Mouse (Mus musculus): ENCODE measurements around the gene Eif2ak2.

Gene Eif2ak2

DNA sequence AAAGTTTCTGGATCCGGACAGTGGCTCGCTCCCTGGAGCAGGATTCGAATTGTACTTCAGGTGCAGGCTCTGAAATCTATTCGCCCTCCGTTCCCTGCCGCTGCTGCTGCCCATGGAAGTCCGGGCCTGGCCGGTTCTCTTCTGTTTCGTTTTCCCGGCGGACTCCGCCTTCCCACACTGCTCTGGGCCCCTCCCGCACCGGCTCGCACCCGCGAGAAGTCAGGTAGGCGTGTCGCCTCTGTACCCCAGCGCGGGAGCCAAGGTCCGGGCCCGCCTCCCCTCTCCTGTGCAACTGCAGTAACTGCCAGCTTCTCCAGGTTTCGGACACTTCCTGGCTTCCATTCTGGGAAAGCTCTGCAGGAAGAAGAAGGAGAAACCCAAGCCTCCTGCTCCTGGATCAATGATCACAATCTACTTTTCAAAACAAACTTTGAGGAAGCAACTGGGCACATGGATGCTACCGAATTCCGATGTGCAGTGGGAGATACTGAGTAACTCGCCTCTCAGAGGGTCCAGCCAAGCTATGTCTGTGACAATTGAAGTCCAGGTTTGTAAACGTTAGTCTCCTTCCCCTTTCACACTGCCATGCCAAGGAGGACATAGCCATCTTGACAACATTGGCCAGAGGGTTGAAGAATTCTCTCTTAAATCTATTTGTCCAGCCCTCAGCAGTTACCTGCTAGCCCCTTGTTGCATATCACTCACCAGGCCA is at the start of gene Eif2ak2:
Gene Eif2ak2 (minus strand): TSS at position 173 of the 712 bp plus-strand sequence.
- peak; percentile 76 for DNase-seq

DNA sequence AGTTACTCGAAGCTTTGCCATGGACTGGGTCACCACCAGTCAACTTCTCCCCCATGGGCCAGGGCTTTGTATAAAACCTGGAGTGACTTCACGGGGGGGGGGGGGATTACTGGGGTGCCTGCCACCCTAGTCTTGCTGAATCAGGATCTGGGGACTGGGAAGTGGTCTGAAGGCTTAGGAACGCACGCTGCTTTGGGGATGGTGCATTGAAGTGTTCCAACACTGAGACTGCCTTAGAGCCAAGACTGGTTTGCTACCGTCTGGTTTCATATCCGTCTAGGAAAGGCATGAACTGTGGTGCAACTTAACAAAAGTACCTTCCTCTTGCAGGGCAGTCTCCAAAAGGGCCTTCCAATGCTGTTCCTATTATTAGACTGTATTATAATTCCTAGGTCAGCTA is 35.3 kb upstream of the Eif2ak2 start:
- DNase-seq = no peak

DNA sequence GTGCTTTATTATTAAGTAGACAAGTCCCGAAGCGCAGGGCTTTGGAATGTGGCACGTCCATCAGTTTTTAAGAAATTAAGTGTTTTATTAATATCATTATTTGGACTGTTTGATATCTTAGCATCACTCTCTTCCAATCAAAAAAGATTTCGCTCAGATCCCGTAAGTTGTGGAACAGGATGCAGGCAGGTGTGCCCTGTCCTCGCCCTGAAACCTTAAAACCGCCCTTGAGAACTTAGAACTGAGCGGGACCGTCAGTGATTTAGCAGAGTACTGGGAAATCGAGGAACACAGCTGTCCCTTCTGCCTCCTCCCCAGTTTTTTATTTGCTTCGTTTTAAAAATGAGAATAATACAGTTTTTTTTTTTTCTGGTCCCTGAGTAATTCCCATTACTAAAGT is 34.5 kb upstream of the Eif2ak2 start:
- DNase-seq = no peak

DNA sequence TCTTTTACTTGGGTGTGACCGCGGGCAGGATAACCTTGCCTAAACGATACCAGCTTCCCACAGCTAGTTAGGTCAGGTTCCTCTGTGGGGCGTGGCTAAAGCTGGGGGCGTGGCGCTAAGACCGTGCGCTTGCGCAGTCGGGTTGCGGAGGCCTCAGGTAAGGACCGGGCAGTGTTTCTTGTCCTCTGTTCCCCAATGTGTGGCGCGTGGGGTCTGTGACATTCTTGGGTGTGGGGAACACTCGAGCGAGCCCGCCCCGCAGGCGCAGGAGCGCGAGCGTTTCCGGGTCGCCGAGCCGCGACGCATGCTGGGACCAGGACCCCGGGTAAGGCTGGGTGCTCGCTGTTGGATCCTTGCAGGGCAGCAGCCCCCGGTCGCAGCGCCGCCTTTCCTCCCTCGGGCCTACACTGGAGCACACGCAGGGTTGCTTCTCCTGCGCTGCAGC is 34.0 kb upstream of the Eif2ak2 start, which contains the start of gene Cebpzos:
Gene Cebpzos (plus strand): TSS at position 132 of the 445 bp plus-strand sequence.
- DNase-seq = peak; percentile 93

DNA sequence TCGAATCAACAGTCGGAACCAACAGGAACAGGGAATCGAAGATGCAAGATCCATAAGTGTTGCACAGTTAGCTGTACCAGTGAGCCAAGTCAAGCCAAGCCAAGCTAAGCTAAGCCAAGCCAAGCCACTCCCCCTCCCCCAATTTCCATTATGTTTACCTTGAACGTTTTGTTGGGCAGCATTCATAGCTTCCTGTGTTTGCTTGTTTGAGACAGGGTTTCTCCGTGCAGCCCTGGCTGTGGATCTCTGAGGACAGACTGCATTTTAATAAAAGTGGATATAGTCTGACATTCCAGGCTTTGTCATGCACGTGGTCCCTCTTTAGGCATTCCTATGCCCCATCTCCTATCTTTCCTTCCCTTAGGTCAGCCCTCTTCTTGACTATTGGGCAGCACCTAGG is 33.4 kb upstream of the Eif2ak2 start:
- no peak for DNase-seq

DNA sequence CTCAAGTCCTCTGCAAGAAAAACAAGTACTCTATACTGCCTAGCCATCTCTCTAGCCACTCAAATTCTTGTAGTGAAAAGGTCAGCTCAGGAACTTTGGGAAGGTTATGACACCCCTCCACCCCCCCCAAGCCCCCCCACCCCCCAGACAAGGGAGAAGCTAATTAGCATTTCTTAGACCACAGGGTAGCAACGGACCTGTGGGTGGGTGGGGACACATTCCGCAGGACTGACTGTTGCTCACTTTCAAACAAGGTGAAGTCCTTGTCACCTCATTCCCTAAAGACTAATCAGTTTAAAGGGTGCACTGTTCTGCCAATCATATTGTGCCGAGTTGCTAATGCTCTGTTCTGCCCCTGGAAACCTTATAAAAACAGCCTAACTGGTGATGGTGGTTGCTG is 31.5 kb upstream of the Eif2ak2 start:
- no peak for DNase-seq

DNA sequence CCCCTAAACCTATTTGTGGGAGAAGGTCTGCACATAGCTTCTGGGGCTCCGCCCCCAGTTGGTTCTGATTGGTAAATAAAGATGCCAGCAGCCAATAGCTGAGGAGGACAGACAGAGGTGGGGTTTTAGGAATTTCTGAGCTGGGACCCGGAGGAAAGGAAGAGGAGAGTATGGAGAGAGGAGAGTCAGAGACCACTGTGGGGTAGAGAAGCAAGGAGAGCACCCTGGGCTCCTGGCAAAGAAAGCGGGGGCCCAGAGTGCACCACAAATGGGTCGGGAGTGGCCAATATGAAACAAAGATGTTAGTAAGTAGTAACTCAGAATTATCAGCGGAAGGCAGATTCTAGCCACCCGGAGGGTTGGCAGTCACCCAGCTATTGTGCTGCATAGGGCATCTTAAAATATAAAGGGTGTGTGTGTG is 30.5 kb upstream of the Eif2ak2 start:
- DNase-seq = peak; percentile 43

DNA sequence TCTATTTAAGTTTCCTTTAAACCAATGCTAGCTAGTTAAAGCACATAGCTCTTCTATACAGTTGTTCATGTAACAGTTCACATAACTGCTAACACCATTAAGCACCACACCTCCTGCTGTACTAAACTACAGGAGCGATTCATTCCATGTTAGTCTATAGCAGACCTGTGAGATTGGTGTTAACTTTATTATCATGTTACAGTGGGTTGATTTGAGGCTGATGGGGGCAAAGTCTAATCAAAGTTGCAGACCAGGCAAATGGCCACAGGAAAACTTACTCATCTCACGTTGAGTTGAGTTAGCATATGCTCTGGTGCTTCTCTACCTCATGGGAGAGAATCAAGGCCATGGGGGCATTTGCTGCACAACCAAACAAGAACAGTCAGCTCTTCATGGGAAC is 27.0 kb upstream of the Eif2ak2 start:
- DNase-seq = no peak

DNA sequence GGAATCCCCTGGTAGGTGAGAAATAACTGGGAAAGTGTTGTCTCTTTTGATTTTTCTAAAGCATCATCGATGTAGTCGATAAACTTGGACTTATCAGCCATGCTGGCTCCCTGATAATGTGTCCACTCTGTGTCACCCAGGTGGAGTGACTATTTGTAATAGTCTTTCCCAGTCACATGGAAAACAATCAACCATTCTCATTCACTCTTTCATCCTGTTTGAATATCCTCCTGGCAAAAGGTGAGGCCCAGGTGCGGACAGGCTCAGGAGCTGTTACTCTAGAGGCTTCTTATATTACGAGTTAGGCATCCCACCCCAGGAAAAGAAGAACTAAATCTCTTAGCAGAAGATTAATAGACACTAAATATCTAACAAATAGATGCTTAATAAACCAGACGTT is 24.5 kb upstream of the Eif2ak2 start, which contains the start of gene Sult6b1:
Gene Sult6b1 (minus strand): TSS at position 101 of the 400 bp plus-strand sequence.
- DNase-seq = no peak

DNA sequence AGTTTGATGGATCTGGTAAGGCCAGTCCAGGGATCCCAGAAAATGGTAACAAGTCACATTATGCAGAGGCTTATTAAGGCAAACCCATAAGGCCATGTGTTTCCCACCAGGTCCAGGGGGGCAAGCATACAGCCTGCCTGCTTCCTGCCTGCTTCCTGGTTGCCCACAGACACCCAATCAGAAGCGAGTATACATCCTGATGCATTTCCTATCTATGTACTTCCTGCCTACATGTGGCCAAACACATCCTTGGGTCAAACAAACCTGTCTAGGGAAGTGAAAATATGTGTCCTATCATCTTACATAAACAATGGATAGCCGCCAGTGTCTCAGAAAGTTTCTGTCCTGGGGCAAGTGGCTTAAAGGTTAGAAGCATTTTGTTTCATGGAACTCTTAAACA is 20.8 kb upstream of the Eif2ak2 start:
- no peak for DNase-seq

DNA sequence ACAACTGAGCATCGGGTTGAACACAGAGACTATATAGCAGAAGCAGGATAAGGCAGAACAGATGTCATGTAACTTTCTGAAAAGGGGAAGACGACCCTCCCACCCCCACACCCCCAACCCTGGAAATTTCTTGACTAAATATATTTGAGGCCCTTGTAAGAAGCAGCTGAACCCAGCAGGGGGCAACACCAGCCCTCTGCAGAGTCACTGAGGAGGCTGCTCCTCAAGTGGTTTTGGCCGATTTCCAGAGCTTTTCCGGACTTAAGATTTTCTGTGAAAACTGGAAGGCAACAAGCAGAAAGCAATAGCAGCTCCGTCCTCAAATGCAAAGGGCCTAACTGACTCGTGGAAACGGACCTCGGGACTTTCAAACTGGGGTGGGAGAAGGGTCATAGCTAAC is 13.0 kb upstream of the Eif2ak2 start:
- peak; percentile 35 for DNase-seq

DNA sequence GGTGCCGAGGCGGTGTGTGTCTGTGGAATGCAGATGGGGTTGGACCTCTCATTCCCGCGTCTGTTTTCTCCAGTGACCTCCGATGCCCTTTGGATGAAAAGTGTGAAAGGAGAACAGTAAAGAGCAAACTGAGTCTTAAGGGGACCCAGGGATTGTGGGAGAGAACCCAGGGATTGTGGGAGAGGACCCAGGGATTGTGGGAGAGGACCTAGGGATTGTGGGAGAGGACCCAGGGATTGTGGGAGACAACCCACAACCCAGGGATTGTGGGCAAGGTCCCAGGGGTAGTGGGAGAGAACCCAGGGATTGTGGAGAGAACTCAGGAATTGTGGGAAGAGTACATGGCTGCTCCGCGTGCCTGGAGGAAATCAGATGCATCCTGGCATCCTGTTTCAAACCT is 12.6 kb upstream of the Eif2ak2 start:
- no peak for DNase-seq

DNA sequence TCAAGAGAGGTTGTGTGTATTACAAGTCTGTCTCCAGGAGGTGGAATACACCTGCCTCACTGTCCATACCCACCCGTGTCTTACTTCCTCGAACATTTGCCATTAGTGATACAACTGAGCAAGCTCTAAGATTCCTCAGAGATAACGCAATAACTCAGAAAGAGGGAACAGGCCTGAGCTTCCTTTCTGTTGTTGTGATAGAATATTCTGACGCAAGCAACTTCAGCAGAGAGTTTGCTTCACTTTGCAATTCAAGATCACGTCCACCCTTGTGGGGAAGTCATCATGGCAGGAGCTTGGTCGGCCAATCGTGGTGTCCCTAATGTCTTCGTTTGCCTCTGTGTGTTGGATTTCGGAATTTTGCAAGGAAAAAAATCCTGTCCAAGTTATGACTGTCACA is 8.6 kb upstream of the Eif2ak2 start:
- no peak for DNase-seq

DNA sequence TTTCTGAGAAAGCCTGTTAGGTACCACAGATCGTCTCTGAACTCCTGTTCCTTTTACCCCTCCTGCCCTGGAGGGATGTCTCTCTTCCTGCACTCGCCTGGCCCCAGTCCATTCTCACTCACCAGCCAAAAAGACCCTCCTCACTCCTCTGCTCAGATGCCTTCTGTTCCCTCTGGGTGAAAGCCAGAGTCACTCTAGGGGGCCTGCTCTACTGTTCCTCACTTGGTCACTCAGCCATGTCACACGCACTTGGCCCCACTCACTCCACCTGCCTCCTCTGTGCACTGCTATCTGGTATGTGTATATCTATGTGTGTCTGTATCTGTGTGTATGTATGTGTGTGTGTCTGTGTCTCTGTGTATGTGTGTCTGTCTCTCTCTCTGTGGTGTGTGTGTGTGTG is 6.8 kb upstream of the Eif2ak2 start:
- no peak for DNase-seq

DNA sequence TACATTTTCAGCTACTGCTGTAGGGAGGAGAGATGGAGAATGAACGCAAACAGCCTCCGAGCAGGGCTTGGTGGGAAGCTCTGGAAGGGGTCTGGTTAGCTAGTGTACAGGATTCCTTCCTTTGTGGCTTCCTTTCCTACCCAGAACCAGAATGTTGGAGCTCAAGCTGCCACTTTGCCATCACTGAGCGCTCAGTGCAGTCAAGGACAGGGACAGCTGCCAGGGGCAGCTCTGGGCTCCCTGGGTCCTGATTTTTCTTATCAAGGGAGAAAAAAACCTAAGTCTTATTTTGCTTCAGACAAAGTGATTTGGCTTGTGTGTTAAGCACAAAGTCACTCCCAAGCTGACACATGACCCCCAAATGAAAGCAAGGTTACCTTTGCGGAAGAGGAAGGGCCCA is 6.2 kb upstream of the Eif2ak2 start:
- DNase-seq = no peak

DNA sequence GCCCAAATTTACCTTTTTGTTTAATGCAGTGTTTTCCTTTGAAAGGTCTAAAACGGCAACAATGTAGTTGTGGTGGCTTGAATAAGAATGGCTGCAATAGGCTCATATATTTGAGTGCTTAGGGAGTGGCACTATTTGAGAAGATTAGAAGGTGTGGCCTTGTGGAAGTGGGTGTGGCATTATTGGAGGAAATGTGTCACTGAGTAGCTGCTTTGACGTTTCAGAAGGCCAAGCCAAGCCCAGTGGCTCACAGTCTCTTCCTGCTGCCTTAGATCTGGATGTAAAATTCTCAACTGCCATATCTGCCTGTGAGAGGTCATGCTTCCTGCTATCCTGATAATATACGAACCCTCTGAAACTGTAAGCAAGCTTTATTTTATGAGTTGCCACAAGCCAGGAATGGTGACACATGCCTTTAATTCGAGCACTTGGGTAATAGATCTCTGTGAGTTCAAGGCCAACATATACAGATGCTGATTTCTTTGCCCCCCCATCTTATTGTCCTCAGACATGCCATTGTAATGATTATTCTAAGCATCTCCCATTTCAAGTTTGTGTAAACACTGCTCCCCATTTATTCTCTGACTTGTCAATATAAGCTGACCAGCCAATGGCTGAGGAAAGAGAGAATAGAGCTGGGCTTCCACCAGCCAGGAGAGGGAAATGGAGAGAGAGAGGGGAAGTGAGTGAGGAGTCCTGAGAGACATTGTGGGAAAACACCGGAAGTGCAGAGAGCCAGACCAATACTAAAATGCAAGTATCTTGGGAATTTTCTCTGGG is 3.1 kb upstream of the Eif2ak2 start:
- no peak for DNase-seq

DNA sequence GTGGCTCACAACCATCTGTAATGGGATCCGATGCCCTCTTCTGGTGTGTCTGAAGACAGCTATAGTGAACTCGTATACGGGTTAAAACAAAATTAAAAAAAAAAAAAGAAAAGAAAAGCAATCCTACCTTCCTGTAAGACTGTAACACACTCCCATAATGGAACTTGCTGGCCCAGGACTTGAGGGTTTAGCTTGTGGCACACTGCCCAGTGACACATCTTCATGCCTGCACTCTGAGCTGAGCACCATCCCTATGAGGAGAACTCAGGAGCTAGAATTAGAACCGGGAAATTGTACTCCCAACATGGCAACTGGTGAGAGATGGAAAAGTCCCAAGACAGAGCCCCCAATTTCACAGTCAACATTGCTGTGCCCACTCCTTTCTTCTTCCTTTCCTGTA is 918 bp upstream of the Eif2ak2 start:
- DNase-seq = no peak

DNA sequence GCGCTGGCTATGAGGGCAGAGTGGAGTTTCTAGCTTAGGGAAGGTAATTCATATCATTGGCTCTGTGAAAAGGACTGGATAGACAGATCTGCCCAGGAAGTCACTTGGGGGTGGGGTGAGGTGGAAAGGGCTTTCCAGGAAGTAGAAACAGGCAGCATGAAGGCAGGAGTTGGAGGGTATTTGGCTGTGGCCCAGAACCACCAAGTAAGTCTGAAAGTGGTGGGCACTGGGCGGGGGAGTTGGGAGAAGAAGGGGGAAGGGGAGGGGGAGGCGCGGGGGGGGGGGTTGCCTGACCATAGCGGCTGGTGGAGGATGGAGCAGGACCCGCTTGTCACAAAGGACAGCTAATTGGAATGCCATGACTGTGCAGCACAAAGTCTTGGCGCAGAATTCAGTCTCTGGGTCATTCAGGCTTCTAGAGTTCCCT is 482 bp downstream of the Eif2ak2 start:
- DNase-seq = peak; percentile 37

DNA sequence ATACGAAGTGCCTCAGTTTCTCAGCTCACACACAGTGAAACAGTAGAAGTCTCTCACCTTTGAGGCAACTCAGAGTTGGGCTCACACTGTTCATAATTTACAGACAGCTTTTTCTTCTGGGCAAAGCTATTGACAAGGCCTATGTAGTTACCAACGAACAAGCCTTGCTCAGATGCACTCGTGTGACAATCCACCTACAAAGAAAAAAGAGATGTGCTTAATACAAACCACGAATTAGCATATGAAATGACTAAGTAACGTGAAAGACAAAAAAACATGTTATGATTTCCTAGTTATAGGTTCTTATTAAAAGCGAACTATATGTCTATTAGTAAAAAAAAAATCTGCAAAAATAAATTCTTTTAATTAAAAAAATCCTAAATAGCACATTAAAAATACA is 8.5 kb downstream of the Eif2ak2 start:
- no peak for DNase-seq

DNA sequence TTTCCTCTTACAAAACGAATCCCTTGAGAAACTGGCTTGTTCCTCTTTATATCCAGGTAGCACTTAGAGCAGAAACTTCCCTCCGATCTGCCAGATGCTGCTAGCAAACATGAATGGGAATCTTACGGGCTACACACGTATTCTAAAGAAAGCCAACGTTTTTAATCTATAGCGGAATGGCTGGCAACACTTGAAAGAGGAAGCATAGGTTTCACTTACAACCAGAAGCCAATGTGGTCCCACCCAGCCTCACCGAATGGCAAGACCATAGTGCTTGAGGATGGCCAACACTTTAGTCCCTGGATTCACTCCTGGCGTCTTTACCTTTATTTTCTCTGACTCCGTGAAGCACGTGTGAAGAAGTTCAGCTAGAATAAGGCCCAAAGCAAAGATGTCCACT is 26.1 kb downstream of the Eif2ak2 start:
- no peak for DNase-seq

DNA sequence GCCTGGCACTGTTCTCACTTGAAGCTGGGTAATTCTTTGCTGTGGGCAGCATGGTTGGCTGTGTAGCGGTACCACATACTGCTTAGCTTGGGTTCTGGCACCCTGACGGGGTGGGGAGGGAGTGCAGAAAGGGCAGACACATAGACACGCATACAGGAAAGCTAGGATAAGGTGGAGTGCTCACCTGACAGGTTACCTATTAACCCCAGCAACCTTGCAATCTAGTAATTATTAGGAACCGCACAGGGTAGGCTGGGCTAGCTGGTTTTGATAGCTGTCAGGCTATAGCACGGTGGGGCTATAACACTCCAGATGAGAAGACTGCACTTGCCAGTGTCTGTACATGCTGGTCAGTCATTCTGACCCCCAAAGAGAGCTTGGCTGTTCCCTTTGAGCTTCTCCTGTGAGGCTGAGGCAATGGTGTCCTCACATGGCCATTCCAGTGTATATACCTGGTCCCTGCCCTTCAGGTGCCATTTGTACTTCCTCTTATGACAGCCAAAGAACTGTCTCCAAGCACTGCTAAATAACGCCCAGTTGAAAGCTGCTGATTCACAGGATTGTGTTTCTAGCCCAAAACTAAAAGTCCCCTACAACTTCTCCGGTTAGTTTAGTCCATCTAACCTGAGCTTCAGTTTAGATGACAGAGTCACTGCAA is 40.0 kb downstream of the Eif2ak2 start:
- DNase-seq = no peak

DNA sequence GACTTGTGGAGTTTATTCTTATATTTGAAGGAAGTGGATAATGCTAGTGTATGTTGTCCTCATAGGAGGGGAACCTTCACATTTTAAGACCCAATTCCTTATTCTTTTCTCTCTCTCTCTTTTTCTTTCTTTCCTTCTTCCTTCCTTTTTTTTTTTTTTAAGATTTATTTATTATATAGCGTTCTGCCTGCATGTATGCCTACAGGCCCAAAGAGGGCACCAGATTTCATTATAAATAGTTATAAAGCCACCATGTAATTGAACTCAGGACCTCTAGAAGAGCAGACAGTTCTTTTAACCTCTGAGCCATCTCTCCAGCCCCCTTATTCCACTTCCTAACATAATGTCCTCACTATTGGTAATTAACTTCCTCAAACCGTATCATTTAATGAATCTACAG is 46.3 kb downstream of the Eif2ak2 start:
- DNase-seq = no peak
